Mouse (Mus musculus): ENCODE data around the gene Parp14. TPM values are rescaled to one million over a fixed set of nuclear protein-coding genes. Genes with fewer than 3 reads are reported as not detected.

Gene Parp14
- total and polyA plus RNA-seq, 3 experiments: 2.3 to 10.5 (median 10.4) TPM

DNA sequence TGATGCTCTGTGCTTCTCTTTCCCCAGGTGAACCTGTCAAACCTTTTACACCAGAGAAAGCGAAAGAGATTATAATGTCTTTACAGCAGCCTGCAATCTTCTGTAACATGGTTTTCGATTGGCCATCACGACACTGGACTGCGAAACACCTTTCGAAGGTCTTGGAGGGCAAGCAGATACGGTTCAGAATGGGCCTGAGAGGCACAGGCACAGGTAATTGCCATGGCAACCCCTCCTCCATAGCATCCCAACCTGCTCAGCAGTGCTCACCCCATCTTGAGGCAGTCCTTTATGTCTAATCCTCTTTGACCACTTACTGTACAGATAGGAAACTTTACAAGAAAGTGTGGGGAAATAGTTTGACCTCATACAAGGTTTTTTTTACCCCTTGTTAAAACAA is 84.2 kb downstream of the Parp14 start:
- DNase-seq: no peak

DNA sequence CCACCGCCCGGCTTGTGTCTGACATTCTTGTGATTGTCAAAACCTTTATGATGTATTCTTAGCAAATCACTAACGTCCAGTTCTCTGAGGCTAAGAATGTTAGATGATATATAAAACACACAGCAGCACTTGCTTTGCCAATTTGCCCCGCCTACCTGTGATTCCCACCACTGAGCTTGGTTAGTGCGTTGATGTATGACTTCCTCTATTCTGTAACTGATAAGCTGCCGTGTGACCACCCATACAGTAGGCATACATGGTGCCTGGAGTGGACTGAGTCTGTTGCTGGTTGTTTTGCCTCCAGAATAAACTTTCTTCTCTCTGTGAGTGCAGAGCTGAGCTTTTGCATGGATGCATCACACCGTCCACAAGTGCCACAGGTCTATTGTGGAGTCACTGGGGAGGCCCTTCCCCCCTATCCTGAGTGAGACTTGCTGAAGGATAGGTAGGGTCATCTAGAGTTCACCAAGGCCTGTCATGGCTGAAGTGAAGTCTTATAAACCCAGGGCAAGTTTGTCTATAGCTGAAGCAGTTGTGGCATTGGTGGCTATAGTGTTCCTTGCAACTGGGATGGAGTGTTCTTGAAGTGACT is 87.1 kb downstream of the Parp14 start:
- DNase-seq: no peak

DNA sequence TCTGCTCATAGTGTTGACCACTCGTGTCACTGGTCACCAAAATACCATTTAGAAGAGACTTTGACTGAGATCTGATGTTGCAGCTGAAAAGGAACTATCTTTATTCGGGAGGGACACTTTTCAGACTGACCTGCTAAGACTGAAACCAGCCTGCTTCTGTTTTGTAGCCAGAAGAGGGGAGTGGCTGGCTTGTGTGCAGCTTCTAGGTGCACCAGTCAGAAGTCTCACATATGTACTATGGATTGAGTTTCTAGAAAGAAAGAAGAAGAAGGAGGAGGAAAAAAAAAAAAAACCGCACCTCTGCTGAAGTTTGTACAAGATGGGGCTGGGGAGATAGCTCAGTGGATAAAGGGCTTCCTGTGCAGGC is 88.2 kb downstream of the Parp14 start:
- DNase-seq: no peak

Other genes with a start within 250 kb of the Parp14 start
- 10 to 100 TPM; 21.3 to 41.0 TPM for gene Dirc2, start 102.2 kb downstream of the Parp14 start, total RNA-seq (2021)
- 27.5 and 32.1 TPM in 2 replicates for gene Dirc2, start 102.2 kb downstream of the Parp14 start, polyA plus RNA-seq (2012; rRNA removed)
- 1 to 10 TPM; 3.5 to 7.0 TPM for gene Hspbap1, start 101.2 kb downstream of the Parp14 start, total RNA-seq (2021)
- gene Hspbap1, start 101.2 kb downstream of the Parp14 start, polyA plus RNA-seq (2012; rRNA removed): 1.8 and 2.3 TPM in 2 replicates
- gene Parp9, start 66.9 kb upstream of the Parp14 start, total RNA-seq (2021): 10 to 100 TPM; 10.7 to 15.4 TPM
- 1.8 and 2.1 TPM in 2 replicates for gene Parp9, start 66.9 kb upstream of the Parp14 start, polyA plus RNA-seq (2012; rRNA removed)
- 10 to 100 TPM in 1 of 2 experiments, 1 to 10 TPM in 1; 7.0 to 10.2 TPM for gene Dtx3l, start 67.6 kb upstream of the Parp14 start, total RNA-seq (2021)
- 2.8 and 3.0 TPM in 2 replicates for gene Dtx3l, start 67.6 kb upstream of the Parp14 start, polyA plus RNA-seq (2012; rRNA removed)
- gene Kpna1, start 107.2 kb upstream of the Parp14 start, total RNA-seq (2021): 10 to 100 TPM; 70.3 to 100.0 TPM
- gene Kpna1, start 107.2 kb upstream of the Parp14 start, polyA plus RNA-seq (2012; rRNA removed): 2.5 and 3.8 TPM in 2 replicates
- gene Wdr5b, start 169.6 kb upstream of the Parp14 start, total RNA-seq (2021): 1 to 10 TPM; 3.1 to 5.2 TPM
- gene Wdr5b, start 169.6 kb upstream of the Parp14 start, polyA plus RNA-seq (2012; rRNA removed): 0.59 and 0.75 TPM in 2 replicates
- 100 to 1,000 TPM; 178 to 236 TPM for gene Fam162a, start 200.1 kb upstream of the Parp14 start, total RNA-seq (2021)
- gene Fam162a, start 200.1 kb upstream of the Parp14 start, polyA plus RNA-seq (2012; rRNA removed): 27.9 and 30.7 TPM in 2 replicates
- 10 to 100 TPM; 35.6 to 35.8 TPM for gene Ccdc58, start 200.1 kb upstream of the Parp14 start, total RNA-seq (2021)
- 2.0 and 2.9 TPM in 2 replicates for gene Ccdc58, start 200.1 kb upstream of the Parp14 start, polyA plus RNA-seq (2012; rRNA removed)